Mouse (Mus musculus): ENCODE results near the gene Dhcr7. TPM values are rescaled to one million over a fixed set of nuclear protein-coding genes. Genes with fewer than 3 reads are reported as not detected.

The Dhcr7 gene
- polyA plus RNA-seq, 1 experiment = 19.0 TPM

DNA sequence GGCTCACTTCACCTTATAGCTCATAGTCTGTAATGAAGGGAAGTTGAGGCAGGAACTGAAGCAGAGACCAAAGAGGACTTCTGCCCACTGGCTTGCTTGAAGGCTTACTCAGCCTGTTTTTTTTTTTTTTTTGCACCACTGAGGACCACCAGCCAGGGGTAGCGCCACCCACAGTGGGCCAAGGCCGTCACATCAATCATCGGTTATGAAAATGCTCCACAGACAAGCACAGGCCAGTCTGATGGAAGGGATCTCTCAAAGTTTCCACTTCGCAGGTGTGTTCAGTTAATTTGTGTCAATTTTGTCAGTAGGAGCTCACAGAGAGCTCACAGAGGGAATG lies 291 bp downstream of the Dhcr7 start:
- no peak for TF ChIP-seq GATA1 (IDR thresholded peaks at IDR 0.05; ENCODE audit: low read length)

DNA sequence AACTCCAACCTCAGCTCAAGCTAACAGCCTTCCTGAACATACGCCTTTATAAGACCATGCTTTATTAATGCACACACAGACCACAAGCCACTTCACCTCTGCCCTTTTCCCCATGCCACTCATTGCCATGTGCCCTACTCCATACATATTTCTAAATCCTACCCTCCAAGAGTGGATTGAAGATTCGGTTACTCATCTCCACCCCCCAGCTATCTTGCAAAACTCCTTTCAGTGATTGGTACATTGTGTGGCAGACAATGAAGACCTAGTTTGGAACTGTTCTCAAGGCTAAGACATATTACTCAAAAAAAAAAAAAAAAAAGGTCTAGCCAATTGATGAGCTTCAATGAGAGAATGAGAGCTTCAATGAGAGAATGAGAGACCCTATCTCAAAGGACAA lies 4.0 kb downstream of the Dhcr7 start:
- no peak for TF ChIP-seq GATA1 (IDR thresholded peaks at IDR 0.05; ENCODE audit: low read length)

DNA sequence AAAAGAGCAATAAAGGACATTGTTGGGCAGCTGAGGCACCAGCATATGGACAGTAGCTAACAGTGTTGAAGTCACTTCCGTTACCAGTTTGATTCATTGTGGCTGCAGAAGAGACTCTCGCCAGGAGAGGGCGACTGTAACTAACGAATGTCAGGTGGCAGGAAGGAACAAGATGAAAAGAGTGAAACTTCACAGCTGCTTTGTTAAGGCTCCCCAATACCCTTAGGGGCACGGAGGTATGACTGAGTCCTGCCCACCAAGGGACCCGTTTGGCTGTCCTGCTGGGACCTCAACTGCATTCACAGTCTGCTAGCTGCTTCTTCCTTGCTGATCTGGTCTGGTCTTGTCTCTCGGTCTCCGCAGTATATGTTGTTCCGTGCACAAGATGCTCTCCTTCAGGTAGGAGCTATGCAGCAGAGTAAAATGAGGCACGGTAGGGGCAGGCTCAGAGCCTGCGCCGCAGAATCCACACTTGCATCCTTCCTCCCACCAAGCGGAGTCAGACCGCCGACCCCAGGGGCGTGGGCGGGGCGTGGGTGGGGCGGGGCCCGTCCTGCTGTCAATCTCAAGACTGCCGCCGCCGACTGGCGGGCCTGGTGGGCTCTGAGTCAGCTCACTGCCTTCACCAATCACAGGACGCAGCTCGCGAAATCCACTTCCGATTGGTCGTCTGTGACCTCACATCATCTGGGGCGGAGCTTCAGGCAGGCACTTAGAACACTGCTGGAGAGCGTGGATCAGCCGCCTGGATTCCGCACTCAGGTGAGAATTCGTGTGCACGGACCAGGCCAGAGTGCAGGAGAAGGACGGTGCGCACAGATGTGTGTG lies 6.8 kb downstream of the Dhcr7 start:
- TF ChIP-seq GATA1 (IDR thresholded peaks at IDR 0.05; ENCODE audit: low read length) = no peak

DNA sequence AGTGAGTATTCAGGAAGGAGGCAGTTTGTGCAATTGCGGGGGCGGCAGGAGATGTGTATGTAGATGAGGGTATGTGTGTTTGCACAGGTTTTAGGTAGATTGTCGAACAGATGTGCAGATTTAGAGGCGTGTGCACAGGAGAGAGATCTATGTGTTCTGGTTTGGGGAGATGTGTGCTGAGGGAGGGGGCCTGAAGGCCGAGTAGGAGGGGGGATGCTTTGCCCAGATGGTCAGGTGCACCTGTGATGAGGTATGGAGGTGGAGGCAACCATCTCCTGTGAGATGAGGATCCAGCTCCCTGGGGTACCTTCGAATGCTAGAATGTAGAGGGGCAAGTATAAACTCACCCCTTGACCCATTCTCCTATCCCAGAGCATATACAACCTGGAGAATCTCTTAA lies 7.5 kb downstream of the Dhcr7 start:
- TF ChIP-seq GATA1 (IDR thresholded peaks at IDR 0.05; ENCODE audit: low read length) = no peak

DNA sequence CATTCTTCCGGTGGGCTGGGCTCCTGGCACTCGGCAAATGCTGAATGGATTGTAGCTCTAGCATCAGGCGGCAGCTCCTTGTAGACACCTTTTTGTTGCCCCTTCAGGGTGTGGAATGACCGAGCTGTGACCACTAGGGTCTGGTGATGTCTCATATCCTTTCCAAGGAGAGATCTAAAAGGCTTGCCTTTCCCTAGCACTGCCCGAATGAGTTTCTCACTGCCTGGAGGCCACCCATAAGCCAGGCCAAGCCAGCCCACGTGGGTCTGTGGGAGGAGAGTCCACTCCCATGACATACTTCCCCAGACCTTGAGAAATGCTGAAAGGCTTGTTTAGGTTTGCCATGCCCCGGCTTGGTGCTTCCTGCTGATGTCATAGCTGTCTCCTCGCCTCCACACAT lies 9.3 kb downstream of the Dhcr7 start:
- TF ChIP-seq GATA1 (IDR thresholded peaks at IDR 0.05; ENCODE audit: low read length) = no peak

DNA sequence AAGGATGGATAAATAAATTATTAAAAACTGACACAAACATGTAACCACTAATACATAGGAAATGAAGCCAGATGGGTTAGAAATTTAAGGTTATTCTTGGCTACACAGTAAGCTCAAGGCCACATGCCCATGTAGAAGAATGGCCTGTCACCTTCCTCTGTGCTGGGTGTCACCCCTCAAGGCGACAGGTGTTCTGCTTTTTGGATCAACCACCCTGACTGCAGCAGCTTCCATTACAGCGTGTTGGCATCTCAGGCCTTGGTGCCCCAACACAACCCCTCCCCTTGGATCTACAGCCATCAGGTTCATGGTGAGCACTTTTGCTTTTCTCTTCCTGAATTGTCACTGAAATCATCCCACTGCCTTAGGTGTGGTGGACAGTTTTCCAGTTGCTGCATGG lies 9.7 kb downstream of the Dhcr7 start:
- TF ChIP-seq GATA1 (IDR thresholded peaks at IDR 0.05; ENCODE audit: low read length) = no peak

DNA sequence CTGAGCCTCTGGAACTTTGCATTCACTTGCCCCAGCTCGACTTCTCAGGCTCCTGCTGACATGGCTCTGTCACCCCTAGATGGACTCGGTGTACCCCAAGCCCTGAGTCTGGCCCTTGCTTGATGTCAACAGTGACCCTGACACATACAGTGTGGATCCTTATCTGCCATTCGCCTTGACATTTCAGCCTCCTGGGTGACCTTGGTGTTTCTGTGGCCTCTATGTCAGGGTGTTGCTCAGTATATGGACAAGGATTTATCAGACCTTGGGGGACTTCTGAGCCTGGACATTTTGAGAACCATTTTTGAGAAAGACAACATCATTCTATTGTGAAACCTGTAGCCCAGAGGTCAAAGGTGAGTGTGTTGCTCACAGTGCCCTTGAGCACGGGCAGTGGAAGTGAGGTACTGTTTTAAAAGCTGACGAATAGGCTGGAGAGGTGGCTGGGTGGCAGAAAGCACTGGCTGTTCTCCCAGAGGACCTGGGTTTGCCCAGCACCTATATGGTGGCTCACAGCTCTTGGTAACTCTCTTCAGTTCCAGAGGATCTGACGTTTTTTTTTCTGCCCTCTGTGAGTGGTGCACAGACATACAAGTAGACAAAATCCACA lies 10.7 kb downstream of the Dhcr7 start:
- TF ChIP-seq GATA1 (IDR thresholded peaks at IDR 0.05; ENCODE audit: low read length) = no peak

DNA sequence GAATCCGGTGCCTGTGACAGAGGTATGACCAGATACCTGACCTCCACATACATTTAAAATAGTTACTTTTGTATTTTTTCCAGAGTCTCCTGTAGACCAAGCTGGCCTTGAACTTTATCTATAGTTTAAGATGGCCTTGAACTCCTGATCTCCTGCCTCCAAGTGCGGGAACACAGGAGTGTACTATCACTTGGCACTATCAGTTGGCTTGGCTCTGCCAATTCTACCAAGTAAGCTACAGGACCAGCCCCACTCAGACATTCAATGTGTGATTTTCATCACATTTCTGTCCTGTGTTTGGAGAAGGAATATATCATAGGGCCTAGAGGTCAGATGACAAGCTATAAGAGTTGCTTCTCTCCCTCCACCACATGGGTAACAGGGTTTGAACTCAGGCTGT lies 11.4 kb downstream of the Dhcr7 start:
- TF ChIP-seq GATA1 (IDR thresholded peaks at IDR 0.05; ENCODE audit: low read length) = no peak

DNA sequence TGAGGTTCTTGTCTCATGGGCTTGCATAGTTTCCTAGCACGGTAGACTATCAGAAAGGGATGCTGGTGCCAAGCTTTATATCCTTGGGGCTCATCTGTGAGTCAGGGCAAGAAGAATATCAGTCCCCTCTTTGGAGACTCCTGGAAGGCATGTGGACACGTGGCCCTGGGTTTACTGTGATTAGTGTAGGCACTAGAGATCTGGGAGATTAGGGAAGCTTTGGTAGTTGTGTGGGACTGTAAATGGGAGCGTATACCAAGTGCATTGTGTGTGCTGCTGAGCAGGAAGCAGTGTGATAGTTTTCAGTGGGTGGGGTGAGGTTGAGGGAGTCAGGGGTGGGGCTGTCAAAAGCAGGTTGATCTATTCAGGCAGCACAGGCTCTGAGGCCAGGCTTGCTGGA lies 12.0 kb downstream of the Dhcr7 start:
- no peak for TF ChIP-seq GATA1 (IDR thresholded peaks at IDR 0.05; ENCODE audit: low read length)

DNA sequence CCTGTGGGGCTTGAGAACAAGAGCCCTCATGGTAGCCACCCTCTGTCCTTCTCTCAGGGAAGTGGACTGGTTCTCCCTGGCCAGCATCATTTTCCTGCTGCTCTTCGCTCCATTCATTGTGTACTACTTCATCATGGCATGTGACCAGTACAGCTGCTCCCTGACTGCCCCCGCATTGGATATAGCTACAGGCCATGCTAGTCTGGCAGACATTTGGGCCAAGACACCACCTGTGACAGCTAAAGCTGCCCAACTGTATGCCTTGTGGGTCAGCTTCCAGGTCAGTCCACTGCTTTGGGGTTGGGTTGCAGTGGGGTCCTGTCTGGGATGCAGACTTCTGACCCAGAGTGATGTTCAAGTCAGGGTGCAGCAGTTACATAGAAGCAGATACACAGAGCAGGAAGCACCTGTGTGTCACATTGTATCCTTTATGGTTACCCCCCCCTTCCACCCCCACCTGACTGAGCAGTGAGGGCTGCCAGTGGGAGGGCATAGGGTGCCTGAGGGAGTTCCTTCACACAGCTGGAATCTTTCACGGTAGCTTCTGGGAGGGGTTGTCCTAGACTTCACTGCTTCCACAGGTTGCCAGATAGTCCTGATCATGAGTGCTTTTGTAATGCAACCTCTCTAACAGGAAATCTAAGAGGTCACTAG lies 14.9 kb downstream of the Dhcr7 start:
- TF ChIP-seq GATA1 (IDR thresholded peaks at IDR 0.05; ENCODE audit: low read length) = no peak

DNA sequence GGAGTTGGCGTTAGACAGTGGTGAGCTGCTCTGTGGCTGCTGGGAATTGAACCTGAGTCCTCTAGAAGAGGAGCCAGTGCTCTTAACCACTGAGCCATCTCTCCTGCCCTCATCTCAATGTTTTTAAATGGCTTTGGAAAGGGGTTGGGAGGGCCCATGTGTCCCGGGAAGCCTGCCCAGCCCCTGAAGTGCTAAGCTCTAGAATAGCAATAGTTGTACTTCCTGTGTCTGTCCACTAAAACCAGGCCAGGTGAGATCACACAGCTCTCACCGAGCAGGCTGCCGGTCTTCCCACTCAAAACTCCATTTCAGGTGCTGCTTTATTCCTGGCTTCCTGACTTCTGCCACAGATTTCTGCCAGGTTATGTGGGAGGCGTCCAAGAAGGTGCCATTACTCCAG lies 17.2 kb downstream of the Dhcr7 start:
- TF ChIP-seq GATA1 (IDR thresholded peaks at IDR 0.05; ENCODE audit: low read length) = no peak

DNA sequence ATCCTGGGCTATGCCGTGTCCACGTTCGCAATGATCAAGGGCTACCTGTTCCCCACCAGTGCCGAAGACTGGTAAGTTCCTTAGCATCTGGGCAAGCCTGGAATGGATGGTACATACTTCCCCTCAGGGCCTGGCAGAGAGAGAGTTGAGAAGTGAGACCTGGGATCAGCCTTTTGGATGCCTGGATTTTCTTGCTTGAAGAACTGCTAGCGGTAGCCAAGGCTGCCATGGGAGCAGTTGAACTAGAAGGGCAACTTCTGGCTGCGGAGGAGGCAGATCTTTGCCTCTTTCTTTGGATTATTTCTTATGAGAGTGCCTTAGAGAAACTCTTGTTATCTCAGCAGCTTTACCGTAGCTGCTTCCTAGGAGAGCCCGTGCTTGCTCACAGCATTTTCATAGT lies 18.4 kb downstream of the Dhcr7 start:
- TF ChIP-seq GATA1 (IDR thresholded peaks at IDR 0.05; ENCODE audit: low read length) = no peak

DNA sequence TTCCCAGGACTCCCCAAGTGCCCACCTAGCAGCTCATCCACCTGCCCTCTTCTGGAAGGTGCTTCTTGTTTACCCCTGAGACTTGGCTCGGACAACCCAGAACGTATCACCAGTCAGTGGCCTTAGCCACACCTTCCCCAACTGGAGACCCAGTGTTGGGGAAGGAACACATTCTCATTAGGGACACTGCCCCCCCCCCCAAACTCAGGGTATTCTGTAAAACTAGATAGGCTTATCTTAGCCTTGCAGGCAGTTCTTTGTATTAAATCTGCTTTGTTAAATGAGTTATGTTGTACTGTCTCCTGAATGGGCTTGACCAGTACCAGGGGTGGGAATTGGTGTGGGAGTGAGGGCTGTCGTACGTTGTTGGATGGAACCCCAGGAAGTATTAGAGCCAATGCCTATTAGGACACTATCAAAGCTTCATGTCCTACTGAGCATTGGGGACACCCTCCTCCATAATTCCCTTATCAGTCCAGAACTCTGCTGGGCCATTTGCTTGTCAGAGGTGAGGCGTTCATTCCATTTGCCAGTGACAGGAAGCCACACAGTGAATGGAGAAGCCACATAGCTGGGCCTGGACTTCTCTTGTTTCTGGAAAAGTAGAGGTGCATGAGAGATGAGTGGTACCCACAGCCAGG lies 25.3 kb downstream of the Dhcr7 start:
- TF ChIP-seq GATA1 (IDR thresholded peaks at IDR 0.05; ENCODE audit: low read length) = no peak

DNA sequence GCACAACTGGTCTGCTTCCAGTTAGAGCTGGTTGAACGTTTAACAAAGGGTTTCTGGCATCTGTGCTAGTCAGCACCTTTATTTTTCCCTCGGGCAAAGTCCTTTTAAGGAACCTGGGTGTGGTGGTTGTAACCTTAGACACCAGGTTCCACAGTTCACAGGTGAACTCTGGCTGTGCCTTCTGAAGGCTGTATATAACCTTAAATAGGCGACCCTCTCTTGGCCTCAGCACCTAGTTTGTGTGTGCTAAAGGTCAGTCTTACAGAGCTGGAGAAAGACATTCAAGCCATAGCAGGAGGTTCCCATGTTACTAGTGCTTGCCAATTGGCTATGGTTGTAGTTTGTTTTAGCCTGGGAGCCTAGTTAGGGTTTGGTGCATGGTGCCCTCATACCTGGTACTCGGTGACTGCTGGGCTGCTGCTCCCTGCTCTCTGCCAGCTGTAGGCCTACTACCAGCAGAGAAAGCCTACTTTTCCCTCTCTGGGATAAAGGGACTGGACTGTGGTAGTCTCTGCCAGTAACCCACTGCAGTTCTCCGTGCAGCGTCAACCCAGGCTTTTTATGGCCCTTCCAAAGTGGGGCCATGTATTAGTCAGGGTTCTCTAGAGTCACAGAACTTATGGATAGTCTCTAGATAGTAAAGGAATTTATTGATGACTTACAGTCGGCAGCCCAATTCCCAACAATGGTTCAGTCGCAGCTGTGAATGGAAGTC lies 26.0 kb downstream of the Dhcr7 start:
- no peak for TF ChIP-seq GATA1 (IDR thresholded peaks at IDR 0.05; ENCODE audit: low read length)

DNA sequence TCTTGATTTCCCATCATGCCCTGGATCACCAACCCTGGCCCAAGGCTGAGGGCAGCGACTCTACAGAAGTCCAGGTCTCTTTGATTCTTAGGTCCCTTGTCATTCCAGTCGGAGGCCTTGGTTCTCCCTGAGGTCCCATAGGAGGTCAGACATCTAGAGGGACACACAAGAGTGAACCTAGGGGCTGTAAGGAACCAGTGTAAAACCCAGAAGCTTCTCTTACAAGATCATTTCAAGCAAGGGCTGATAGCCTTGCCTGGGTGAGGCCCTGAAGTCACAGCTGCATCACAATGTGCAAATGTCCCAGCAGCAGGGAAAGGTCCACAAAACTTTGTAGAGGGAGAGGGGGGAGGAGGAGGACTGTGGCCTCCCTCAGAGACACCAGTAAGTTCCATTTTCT lies 43.6 kb downstream of the Dhcr7 start, which contains the start of gene Gm498:
Gm498 (plus strand) TSS at position 301 of the 400 bp plus-strand sequence.
- no peak for TF ChIP-seq GATA1 (IDR thresholded peaks at IDR 0.05; ENCODE audit: low read length)

DNA sequence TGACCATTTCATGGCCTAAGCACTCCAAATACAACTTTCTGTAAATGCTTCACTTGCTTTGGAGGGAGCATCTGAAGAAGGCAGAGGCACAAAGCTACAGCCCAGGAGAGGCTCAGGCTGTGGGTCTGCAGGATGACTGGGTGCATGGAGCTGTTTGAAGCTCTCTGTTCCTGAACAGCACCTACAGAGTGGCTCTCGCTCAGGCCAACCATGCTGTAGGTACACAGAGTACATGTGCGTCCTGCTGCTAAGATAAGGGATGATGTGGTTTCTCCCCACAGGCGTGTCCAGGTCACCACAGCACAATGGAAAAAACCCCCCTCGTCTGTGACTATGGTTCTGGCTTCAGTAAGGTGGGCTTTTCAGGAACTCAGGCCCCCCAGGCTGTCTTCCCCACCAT lies 45.9 kb downstream of the Dhcr7 start:
- no peak for TF ChIP-seq GATA1 (IDR thresholded peaks at IDR 0.05; ENCODE audit: low read length)
